Comparison of ENCODE assay signal across 9 mouse cellular contexts in genomic region chr17:78400130-78400840, GRCm38 (mm10). TPM values are rescaled to one million over a fixed set of nuclear protein-coding genes. Genes with fewer than 3 reads are reported as not detected.
DNase-seq lines count a peak whose midpoint lies in the region; ATAC-seq lines count a peak whose summit lies in the region.
"Had no signal": no experiment of that assay in that cellular context is flagged by ENCODE, and none has a peak within 500 bp of the region (broad histone marks: within the 10 kb centered on the region; RNA-seq: fewer than 3 reads in every experiment).

No protein-coding gene starts in this region.

- no peaks in the 10 kb centered on the region for H3K9me3 ChIP-seq in forebrain, embryonic 10.5 days
- H3K9me3 ChIP-seq in forebrain, embryonic 15.5 days, result no peaks in the 10 kb centered on the region
- H3K9me3 ChIP-seq in midbrain, embryonic 10.5 days (replicated peaks), result no peaks in the 10 kb centered on the region
- H3K9me3 ChIP-seq in midbrain, embryonic 11.5 days (ENCODE audit: control insufficient read depth, low read length), result no peaks in the 10 kb centered on the region
- H3K9me3 ChIP-seq in liver, embryonic 12.5 days (replicated peaks), result no peaks in the 10 kb centered on the region
- H3K9me3 ChIP-seq: embryonic facial prominence, embryonic 15.5 days had no signal

- H3K4me2 ChIP-seq in forebrain, embryonic 15.5 days (replicated peaks), result no peak overlapping the region
- no peak overlapping the region for H3K4me2 ChIP-seq in midbrain, embryonic 11.5 days
- H3K4me2 ChIP-seq in liver, embryonic 12.5 days, result peak overlapping the region; percentile 34; the same call in 1 of the 2 replicates
- H3K4me2 ChIP-seq: embryonic facial prominence, embryonic 15.5 days had no signal

- peaks cover 49% of the 10 kb centered on the region for H3K36me3 ChIP-seq in forebrain, embryonic 10.5 days (replicated peaks)
- no peaks in the 10 kb centered on the region; the same call in 1 of the 2 replicates for H3K36me3 ChIP-seq in forebrain, embryonic 15.5 days
- H3K36me3 ChIP-seq in midbrain, embryonic 10.5 days, result peaks cover 64% of the 10 kb centered on the region
- peaks cover 3% of the 10 kb centered on the region; the same call in 1 of the 2 replicates for H3K36me3 ChIP-seq in midbrain, embryonic 11.5 days (ENCODE audit: control insufficient read depth, insufficient read depth, low read length)
- peaks cover 64% of the 10 kb centered on the region for H3K36me3 ChIP-seq in liver, embryonic 12.5 days

- 0 out of 2 replicates have a peak overlapping the region, but pooled peaks have one; percentile 35 for H3K27ac ChIP-seq in forebrain, embryonic 10.5 days
- H3K27ac ChIP-seq in forebrain, embryonic 15.5 days (replicated peaks), result no peak overlapping the region
- peak overlapping the region; percentile 52; the same call in 1 of the 2 replicates for H3K27ac ChIP-seq in midbrain, embryonic 10.5 days (replicated peaks)
- H3K27ac ChIP-seq in midbrain, embryonic 11.5 days (ENCODE audit: low read depth, low read length), result no peak overlapping the region
- peak overlapping the region; percentile 81 for H3K27ac ChIP-seq in liver, embryonic 12.5 days
- H3K27ac ChIP-seq: embryonic facial prominence, embryonic 15.5 days had no signal

- H3K4me1 ChIP-seq in forebrain, embryonic 10.5 days, result peaks cover 7% of the 10 kb centered on the region
- H3K4me1 ChIP-seq in forebrain, embryonic 15.5 days, result no peaks in the 10 kb centered on the region
- H3K4me1 ChIP-seq in midbrain, embryonic 10.5 days, result peaks cover 8% of the 10 kb centered on the region
- peaks cover 2% of the 10 kb centered on the region for H3K4me1 ChIP-seq in midbrain, embryonic 11.5 days (ENCODE audit: control insufficient read depth, insufficient read depth, low read length)
- peaks cover 32% of the 10 kb centered on the region for H3K4me1 ChIP-seq in liver, embryonic 12.5 days
- H3K4me1 ChIP-seq: embryonic facial prominence, embryonic 15.5 days had no signal

- H3K9ac ChIP-seq in forebrain, embryonic 15.5 days (replicated peaks), result no peak overlapping the region
- no peak overlapping the region for H3K9ac ChIP-seq in midbrain, embryonic 11.5 days (ENCODE audit: low read length)
- H3K9ac ChIP-seq in liver, embryonic 12.5 days, result peak overlapping the region; percentile 67
- H3K9ac ChIP-seq: embryonic facial prominence, embryonic 15.5 days had no signal

- no peak for ATAC-seq in forebrain, embryonic 15.5 days (replicated peaks)
- ATAC-seq in midbrain, embryonic 11.5 days (ENCODE audit: low FRiP score), result no peak
- peak; percentile 98 for ATAC-seq in liver, embryonic 12.5 days

- WGBS in forebrain, embryonic 10.5 days, result 86% methylated on average over 12 of the region's 12 CpGs
- WGBS in forebrain, embryonic 15.5 days, result 81% methylated on average over 12 of the region's 12 CpGs
- WGBS in midbrain, embryonic 10.5 days, result 87% methylated on average over 12 of the region's 12 CpGs
- WGBS in midbrain, embryonic 11.5 days, result 85% methylated on average over 12 of the region's 12 CpGs
- 69% methylated on average over 12 of the region's 12 CpGs for WGBS in liver, embryonic 12.5 days (ENCODE audit: insufficient replicate concordance)

- no peak overlapping the region for H3K4me3 ChIP-seq in forebrain, embryonic 10.5 days
- H3K4me3 ChIP-seq in forebrain, embryonic 15.5 days, result no peak overlapping the region
- no peak overlapping the region for H3K4me3 ChIP-seq in midbrain, embryonic 10.5 days
- no peak overlapping the region for H3K4me3 ChIP-seq in midbrain, embryonic 11.5 days (ENCODE audit: low read depth, low read length)
- H3K4me3 ChIP-seq in liver, embryonic 12.5 days, result no peak overlapping the region
- H3K4me3 ChIP-seq: embryonic facial prominence, embryonic 15.5 days had no signal

- no peaks in the 10 kb centered on the region for H3K27me3 ChIP-seq in forebrain, embryonic 10.5 days (ENCODE audit: poor library complexity, severe bottlenecking)
- H3K27me3 ChIP-seq in forebrain, embryonic 15.5 days, result no peaks in the 10 kb centered on the region
- no peaks in the 10 kb centered on the region for H3K27me3 ChIP-seq in midbrain, embryonic 10.5 days (ENCODE audit: low read depth, poor library complexity, severe bottlenecking)
- H3K27me3 ChIP-seq in midbrain, embryonic 11.5 days (ENCODE audit: control insufficient read depth, insufficient read depth, low read length), result no peaks in the 10 kb centered on the region
- H3K27me3 ChIP-seq in liver, embryonic 12.5 days (replicated peaks), result no peaks in the 10 kb centered on the region
- H3K27me3 ChIP-seq: embryonic facial prominence, embryonic 15.5 days had no signal

- no peak for DNase-seq in forebrain, embryonic 10.5 days (ENCODE audit: extremely low spot score, low spot score)
- no peak for DNase-seq in midbrain, embryonic 10.5 days (ENCODE audit: low spot score)
- DNase-seq in midbrain, embryonic 11.5 days (ENCODE audit: low spot score, missing footprints), result no peak
- DNase-seq in thymus, postnatal 25 days, result peak; percentile 53
- no peak for DNase-seq in gastrocnemius, adult 18-20 months (ENCODE audit: low spot score)
- no peak for DNase-seq in right cerebral cortex, postnatal 14 days

RNA-seq across cellular contexts. Expression of gene Fez2, which starts 17.7 kb away (rescaled TPM):
- 34.6 and 36.3 TPM in 2 replicates for polyA plus RNA-seq in forebrain, embryonic 10.5 days (2016; fragmentation: Nextera tagmentation; extraction: Ambion mirVana)
- polyA plus RNA-seq in forebrain, embryonic 15.5 days (2015; fragmentation: Nextera tagmentation; extraction: Ambion mirVana), result 37.3 and 40.4 TPM in 2 replicates
- polyA plus RNA-seq in midbrain, embryonic 10.5 days (2016; fragmentation: Nextera tagmentation; extraction: Ambion mirVana), result 43.5 and 50.3 TPM in 2 replicates
- polyA plus RNA-seq in midbrain, embryonic 11.5 days (2014; fragmentation: Nextera tagmentation; extraction: Ambion mirVana), result 57.5 and 60.4 TPM in 2 replicates
- 24.0 and 24.9 TPM in 2 replicates for polyA plus RNA-seq in liver, embryonic 12.5 days (2016; fragmentation: Nextera tagmentation; extraction: Ambion mirVana)
- total RNA-seq in gastrocnemius, adult 18-20 months (2021), result 10 to 100 TPM; 61.0 to 76.7 TPM

Comparison
In these comparisons a context has a peak if more than half of its experiments do, and no peak if none do; other contexts are left out.
1. H3K27ac ChIP-seq: peak in forebrain, embryonic 10.5 days (single experiment), midbrain, embryonic 10.5 days (single experiment) and liver, embryonic 12.5 days (single experiment); none in forebrain, embryonic 15.5 days (single experiment) and midbrain, embryonic 11.5 days (single experiment).